Mouse (Mus musculus) megakaryocyte, embryonic 14.5 days (primary cell): ENCODE measurements around the gene Klrb1f. TPM values are rescaled to one million over a fixed set of nuclear protein-coding genes. Genes with fewer than 3 reads are reported as not detected.
"Not testable (repeated sequence)": the region's sequence is repeated elsewhere in the genome, so short reads cannot be mapped to it uniquely, and the experiment has no call there.

Experiments
- H3K27me3 ChIP-seq: replicated peaks from 2 replicates; pipeline ENCODE3; 2012; ENCODE audit warnings: inconsistent platforms
- H3K36me3 ChIP-seq: replicated peaks from 2 replicates; pipeline ENCODE3; 2012; ENCODE audit warnings: low read length, inconsistent platforms, mixed read lengths
- H3K4me1 ChIP-seq: 2 replicates; pipeline ENCODE4 v1.6.1; 2012; ENCODE audit warnings: inconsistent platforms
- H3K4me3 ChIP-seq: replicated peaks from 2 replicates; pipeline ENCODE3; 2012; ENCODE audit warnings: moderate library complexity, mild to moderate bottlenecking, inconsistent platforms
- H3K9me3 ChIP-seq: 2 replicates; pipeline ENCODE4 v1.6.1; 2012; ENCODE audit warnings: inconsistent platforms
- FLI1 ChIP-seq: IDR thresholded peaks from 2 replicates; pipeline ENCODE4 v1.6.1; 2012; ENCODE audit warnings: low read length, inconsistent platforms, mixed read lengths
- GATA1 ChIP-seq: IDR thresholded peaks from 3 replicates; pipeline ENCODE4 v1.6.1; 2012; ENCODE audit warnings: mixed read lengths, low read length, inconsistent platforms, borderline replicate concordance
- polyA plus RNA-seq: library from polyadenylated mRNA; stranded (reverse); fragments of >175 nt; gene quantifications from 2 replicates; pipeline ENCODE4 v1.2.3, GENCODE M21; 2012; ENCODE audit warnings: low replicate concordance; ENCODE audit not compliant: insufficient read depth

The Klrb1f gene
- polyA plus RNA-seq, 1 experiment = not detected

GRCm38 (mm10) chr6:129066986-129067385 is 21.3 kb downstream of the Klrb1f start:
- Histone ChIP-seq H3K27me3 (no peaks in the 10 kb centered on the region), H3K4me1 (peaks cover 10% of the 10 kb centered on the region; the same call in 1 of the 2 replicates), H3K36me3 (peaks cover 3% of the 10 kb centered on the region), H3K9me3 (peaks cover 5% of the 10 kb centered on the region; the same call in 1 of the 2 replicates), H3K4me3 (no peak overlapping the region)
- TF ChIP-seq GATA1 (no peak), FLI1 (no peak)

- TF ChIP-seq GATA1 (no peak), FLI1 (no peak)
- no peaks in the 10 kb centered on the region for H3K36me3 ChIP-seq
- no peak overlapping the region for H3K4me3 ChIP-seq
- H3K4me1 ChIP-seq = no peaks in the 10 kb centered on the region; the same call in 1 of the 2 replicates
- no peaks in the 10 kb centered on the region for H3K27me3 ChIP-seq
- no peaks in the 10 kb centered on the region for H3K9me3 ChIP-seq
These were observed 39.4 kb downstream of the Klrb1f start for GRCm38 (mm10) chr6:129085098-129085497.

DNA sequence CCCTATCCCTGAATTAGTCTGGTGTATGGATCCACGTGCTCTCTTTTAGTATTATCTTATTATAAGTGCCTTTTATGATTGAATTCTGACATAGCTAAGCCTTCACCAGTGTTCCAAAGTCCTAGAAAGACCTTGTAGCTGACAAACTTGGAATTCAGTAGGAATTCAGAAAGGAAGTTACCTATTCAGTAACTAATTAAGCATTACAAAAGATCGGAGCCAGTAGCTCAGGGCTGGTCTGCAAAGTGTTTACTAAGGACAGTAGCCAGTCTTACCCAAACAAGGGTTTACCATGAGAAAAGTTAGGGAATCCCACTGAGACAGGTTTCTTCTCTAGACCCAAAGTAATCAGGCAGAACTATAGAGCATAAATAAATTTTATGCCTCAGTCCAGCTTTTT is 40.3 kb downstream of the Klrb1f start:
- not testable (repeated sequence) for H3K36me3 ChIP-seq, H3K27me3 ChIP-seq, H3K4me1 ChIP-seq, H3K4me3 ChIP-seq, H3K9me3 ChIP-seq

DNA sequence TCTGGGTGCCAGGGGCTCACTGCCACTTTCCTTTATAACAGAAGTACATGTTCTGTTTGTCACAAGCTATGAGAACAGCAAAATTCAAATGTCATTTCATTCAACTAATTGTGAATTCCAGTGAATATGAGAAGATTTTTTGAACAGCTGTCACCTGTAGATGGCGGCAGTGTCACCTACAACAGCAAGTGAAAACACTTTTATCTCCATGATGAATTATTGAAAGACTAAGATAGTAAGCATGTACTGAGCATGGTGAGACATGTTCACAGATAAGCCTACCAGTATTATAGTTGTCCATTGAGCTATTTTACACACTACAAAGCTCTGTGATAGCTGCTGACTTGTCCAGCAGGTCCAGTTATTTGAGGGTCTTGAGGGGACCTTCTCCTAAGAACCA is 42.5 kb downstream of the Klrb1f start:
- Histone ChIP-seq H3K4me1 (no peaks in the 10 kb centered on the region; the same call in 1 of the 2 replicates), H3K27me3 (no peaks in the 10 kb centered on the region), H3K4me3 (no peak overlapping the region), H3K36me3 (peaks cover 3% of the 10 kb centered on the region), H3K9me3 (no peaks in the 10 kb centered on the region)
- no peak for TF ChIP-seq FLI1
- no peak for TF ChIP-seq GATA1

- H3K4me1 ChIP-seq, H3K9me3 ChIP-seq, H3K36me3 ChIP-seq, H3K4me3 ChIP-seq, H3K27me3 ChIP-seq: not testable (repeated sequence)
These were observed 42.9 kb downstream of the Klrb1f start for GRCm38 (mm10) chr6:129088596-129088995.

- peaks cover 3% of the 10 kb centered on the region for H3K36me3 ChIP-seq
- TF ChIP-seq GATA1 = no peak
- no peak for TF ChIP-seq FLI1
- peaks cover 32% of the 10 kb centered on the region for H3K4me1 ChIP-seq
- no peaks in the 10 kb centered on the region for H3K9me3 ChIP-seq
- H3K27me3 ChIP-seq = no peaks in the 10 kb centered on the region
- no peak overlapping the region for H3K4me3 ChIP-seq
These were observed 49.5 kb downstream of the Klrb1f start for GRCm38 (mm10) chr6:129095166-129095565.

DNA sequence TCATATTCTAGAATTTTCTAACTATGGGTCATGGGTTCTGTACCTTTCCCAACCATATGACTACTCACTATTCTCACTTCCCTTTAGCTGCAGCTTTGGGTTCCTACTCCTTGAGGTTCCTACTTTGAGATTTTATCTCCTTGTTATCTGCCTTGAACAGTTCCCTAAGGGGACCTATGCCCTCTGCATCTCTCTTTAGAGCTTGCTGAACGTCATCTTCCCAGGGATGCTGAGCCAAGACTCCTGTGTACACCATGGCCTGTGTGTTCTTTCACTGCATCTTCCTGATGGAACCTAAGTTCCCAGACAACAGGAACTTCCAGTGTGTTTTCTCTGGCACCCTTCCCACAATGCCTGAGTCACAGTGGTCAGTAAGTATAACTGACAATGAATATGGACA is 52.2 kb downstream of the Klrb1f start:
- peaks cover 39% of the 10 kb centered on the region for H3K4me1 ChIP-seq
- H3K36me3 ChIP-seq = no peaks in the 10 kb centered on the region
- no peaks in the 10 kb centered on the region for H3K9me3 ChIP-seq
- TF ChIP-seq GATA1 (no peak), FLI1 (no peak)
- H3K27me3 ChIP-seq = no peaks in the 10 kb centered on the region
- no peak overlapping the region for H3K4me3 ChIP-seq

DNA sequence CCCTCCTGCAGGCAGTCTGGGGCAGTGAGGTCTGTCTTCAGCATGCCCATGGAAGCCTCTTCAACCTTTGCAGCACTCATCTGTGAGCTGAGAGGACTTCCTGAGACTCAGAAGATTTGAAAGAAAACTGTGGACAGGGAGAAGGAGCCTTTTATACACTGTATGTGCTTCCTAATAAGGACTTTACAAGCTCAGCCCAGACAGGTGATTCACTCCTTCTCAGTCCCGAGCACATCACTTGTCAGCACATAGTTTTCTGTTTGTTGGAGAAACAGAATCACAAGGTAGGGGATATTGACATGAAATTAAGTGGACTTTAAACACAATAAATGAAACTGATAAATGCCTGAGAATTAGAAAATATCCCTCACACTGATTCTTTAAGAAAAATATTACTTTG is 55.1 kb downstream of the Klrb1f start, which contains the start of gene Clec2e:
TSS of gene Clec2e (minus strand) at position 120 of the 400 bp plus-strand sequence.
- not testable (repeated sequence) for H3K4me3 ChIP-seq, H3K27me3 ChIP-seq, H3K9me3 ChIP-seq, H3K36me3 ChIP-seq
- peaks cover 39% of the 10 kb centered on the region for H3K4me1 ChIP-seq

DNA sequence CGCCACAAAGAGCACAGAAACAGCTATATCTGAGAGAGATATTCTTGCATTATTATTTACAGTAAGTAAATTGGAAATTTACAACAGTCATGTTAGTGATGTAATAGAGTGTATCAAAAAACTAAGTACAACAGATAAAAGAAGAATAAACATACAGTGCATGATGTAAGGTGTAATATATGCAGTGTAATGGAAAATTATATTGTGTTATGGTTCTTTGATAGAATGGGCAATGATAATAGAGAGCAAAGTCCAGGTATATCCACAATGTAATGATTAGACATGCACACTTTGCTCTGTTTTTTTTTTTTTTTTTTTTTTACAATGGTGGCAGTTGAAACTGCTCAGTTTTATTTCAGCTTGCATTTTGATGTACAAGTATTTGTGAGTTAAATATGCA is 55.9 kb downstream of the Klrb1f start:
- peaks cover 5% of the 10 kb centered on the region for H3K9me3 ChIP-seq
- H3K4me3 ChIP-seq = no peak overlapping the region
- peaks cover 5% of the 10 kb centered on the region for H3K36me3 ChIP-seq
- peaks cover 34% of the 10 kb centered on the region for H3K4me1 ChIP-seq
- no peak for TF ChIP-seq GATA1
- no peak for TF ChIP-seq FLI1
- H3K27me3 ChIP-seq = no peaks in the 10 kb centered on the region

DNA sequence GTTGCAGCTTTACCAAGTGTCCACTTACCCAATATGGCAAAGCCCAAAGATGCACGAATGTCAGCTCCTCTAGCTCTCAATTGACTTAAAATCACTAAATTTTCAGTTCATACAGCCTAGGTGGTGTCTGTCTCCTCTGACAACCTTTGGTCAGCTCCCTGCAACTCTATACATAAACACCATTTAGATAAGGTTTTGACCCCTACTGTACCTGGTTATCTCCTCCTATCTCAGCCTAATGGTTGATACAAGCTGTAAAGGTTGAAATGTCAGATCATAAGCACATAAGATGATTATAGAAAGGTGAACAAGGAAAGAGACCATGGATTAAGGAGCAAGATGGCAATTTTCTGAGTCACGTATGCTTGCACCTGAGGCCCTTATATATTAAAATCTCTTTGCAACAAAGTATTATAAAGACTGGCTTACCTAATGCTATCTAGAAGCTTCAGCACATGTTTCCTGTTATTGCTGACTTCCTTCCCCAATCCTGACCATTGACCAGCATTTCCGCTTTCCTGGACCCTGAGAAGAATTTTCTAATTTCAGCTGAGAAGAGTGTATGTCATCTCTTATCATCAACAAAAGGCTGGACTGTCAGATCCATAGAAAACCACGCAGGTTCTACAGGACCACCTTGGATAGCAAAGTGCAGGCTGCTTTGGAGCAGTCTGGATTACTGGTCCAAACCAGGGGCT is 57.3 kb downstream of the Klrb1f start:
- Histone ChIP-seq H3K4me1 (peaks cover 26% of the 10 kb centered on the region), H3K4me3 (no peak overlapping the region), H3K9me3 (peaks cover 5% of the 10 kb centered on the region), H3K36me3 (peaks cover 5% of the 10 kb centered on the region), H3K27me3 (no peaks in the 10 kb centered on the region)
- no peak for TF ChIP-seq GATA1
- no peak for TF ChIP-seq FLI1

Other genes starting within 250 kb of the Klrb1f start
- gene Gm44511, start 219.6 kb upstream of the Klrb1f start, polyA plus RNA-seq = not detected in 2 replicates
- not detected in 2 replicates for gene Klrb1b, start 219.6 kb upstream of the Klrb1f start, polyA plus RNA-seq
- gene Clec2i, start 158.3 kb upstream of the Klrb1f start, polyA plus RNA-seq = not detected in 2 replicates
- 0.43 TPM in 1 of 2 replicates, not detected in the other for gene BC035044, start 154.8 kb upstream of the Klrb1f start, polyA plus RNA-seq
- not detected in 2 replicates for gene Clec2g, start 111.5 kb upstream of the Klrb1f start, polyA plus RNA-seq
- not detected in 2 replicates for gene Clec2e, start 55.0 kb downstream of the Klrb1f start, polyA plus RNA-seq
- 1.2 TPM in 1 of 2 replicates, not detected in the other for gene Clec2d, start 134.7 kb downstream of the Klrb1f start, polyA plus RNA-seq
- 1.3 TPM in 1 of 2 replicates, not detected in the other for gene Cd69, start 229.5 kb downstream of the Klrb1f start, polyA plus RNA-seq